Mouse (Mus musculus) cerebellum, postnatal 14 days (tissue): ENCODE data around the gene Olfr58.
"Not testable (repeated sequence)": the region's sequence is repeated elsewhere in the genome, so short reads cannot be mapped to it uniquely, and the experiment has no call there.

Source experiments
- DNase-seq, 2 experiments: peaks; one replicate each; pipeline ENCODE4 v3.0.0; 2021; ENCODE audit warnings: mixed read lengths in 2 of 2

The Olfr58 gene

DNA sequence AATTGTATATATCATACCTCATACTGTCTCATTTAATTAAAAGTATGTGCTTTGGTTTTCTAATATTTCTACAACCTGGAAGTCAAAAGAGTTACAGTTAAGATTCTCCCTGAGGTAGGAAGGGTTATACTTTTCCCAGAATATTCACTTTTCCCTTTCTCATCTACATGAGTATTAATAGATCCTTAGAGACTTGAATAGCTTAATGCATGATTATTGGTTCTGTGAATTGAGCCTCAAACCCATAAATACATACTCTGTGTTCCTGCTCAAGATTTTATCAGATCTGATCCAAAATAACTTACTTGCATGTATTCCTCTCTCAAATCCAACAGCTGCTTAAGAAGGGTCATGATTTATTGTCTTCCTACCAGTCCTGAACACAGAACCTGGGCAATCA is at the start of gene Olfr58:
TSS of gene Olfr58 (plus strand) at position 301 of the 400 bp plus-strand sequence.
- DNase-seq = no peak

DNA sequence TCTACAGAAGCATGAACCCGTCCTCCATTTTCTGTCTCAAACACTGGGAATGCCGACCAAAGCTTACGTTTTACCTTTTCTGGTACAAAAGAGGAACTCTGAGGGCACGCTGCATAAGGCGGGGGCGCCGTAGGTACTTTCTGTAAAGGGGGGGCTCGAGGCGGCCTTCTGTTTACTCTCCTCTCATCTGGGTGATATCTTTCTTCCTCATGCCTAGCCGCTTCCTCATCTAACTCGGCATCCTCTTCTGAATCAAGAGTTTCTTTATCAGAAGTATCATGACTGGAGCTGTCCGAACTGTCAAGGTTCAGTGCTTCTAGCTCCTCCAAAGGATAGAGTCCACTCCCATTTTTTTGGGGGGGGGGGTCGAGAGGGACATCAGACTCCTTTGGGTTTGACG is 10.9 kb upstream of the Olfr58 start:
- no peak for DNase-seq

DNA sequence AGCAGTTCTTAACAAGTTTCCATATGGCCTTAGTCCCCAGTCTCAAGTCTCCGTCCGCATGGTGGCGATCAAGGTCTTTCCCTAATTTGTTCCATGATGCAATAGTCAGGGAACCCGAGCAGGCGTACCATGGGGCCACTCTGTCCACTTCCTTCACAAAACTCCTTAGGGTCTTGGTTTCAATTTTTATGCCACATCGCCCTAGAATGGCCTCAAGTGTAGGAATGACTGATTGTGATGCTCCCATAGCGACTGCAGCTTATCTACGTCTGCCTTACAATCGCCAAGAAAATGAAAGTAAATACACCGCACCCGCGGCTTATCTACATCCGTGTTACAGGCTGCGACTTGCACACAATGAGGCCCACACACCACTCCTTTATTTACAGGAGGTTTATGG is 10.4 kb upstream of the Olfr58 start:
- DNase-seq = no peak

DNA sequence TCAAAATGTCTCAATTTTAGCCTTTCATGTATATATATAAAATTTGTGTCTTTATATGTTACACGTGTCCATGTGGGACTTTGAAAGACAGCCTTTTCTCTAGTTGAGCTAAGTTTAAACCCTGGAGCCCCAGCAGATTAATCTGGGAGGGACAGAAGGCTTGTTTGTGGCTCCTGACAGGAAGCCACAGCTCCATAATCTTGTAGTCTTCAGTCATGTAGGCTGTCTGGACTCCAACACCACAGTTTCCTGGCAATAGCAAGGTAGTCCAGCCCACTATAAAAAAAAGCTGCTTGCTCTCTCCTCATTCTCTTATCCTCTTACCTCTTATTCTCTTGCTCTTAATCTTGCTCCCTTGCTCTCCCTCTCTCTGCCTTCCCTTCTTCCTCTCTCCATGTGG is 22.9 kb downstream of the Olfr58 start:
- no peak for DNase-seq

DNA sequence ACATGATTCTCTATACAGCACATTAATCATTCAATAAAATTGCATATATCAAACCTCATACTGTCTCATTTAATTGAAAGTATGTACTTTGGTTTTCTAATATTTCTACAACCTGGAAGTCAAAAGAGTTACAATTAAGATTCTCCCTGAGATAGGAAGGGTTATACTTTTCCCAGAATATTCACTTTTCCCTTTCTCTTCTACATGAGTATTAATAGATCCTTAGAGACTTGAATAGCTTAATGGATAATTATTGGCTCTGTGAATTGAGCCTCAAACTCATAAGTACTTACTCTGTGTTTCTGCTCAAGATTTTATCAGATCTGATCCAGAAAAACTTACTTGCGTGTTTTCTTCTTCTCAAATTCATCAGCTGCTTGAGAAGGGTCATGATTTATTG is 24.5 kb downstream of the Olfr58 start, which contains the start of gene Olfr859:
TSS of gene Olfr859 (plus strand) at position 301 of the 400 bp plus-strand sequence.
- not testable (repeated sequence) for DNase-seq
